Mouse (Mus musculus): Measurements from ENCODE around the gene Cd3e.

DNA sequence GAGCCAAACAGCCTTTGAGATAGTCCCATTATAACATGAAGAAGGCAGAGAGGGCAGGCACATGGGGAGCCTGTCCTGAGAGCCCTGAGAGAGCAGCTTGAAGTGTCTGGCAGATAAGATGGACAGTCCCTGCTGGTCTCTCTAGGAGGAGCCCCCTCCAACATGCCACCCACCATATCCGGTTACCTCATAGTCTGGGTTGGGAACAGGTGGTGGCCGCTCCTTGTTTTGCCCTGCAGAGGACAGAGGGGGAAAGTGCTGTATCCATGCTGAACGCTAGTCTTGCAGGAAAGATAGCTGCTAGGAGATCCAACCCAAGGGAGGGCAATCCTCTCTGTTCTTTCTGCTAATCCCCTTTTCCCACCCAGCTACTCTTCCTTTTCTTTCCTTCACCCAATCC lies 9.2 kb downstream of the Cd3e start:
- TF ChIP-seq E2F4 (IDR thresholded peaks at IDR 0.05; ENCODE audit: borderline replicate concordance, low read depth, low read length), result no peak
- no peak for TF ChIP-seq POLR2A (IDR thresholded peaks at IDR 0.05; ENCODE audit: control insufficient read depth in 1 of 2, insufficient read depth in 1 of 2, low read depth in 1 of 2, low read length in 2 of 2, poor library complexity in 1 of 2)
- no peak for TF ChIP-seq POLR2AphosphoS2 (IDR thresholded peaks at IDR 0.05; ENCODE audit: low read length)
- TF ChIP-seq CTCF (IDR thresholded peaks at IDR 0.05 in 2 of 3, conservative IDR thresholded peaks at IDR 0.05 in 1 of 3; ENCODE audit: control insufficient read depth in 1 of 3, insufficient read depth in 1 of 3, low read depth in 2 of 3, low read length in 3 of 3, poor library complexity in 1 of 3, severe bottlenecking in 1 of 3), result no peak
- TF ChIP-seq MXI1 (IDR thresholded peaks at IDR 0.05; ENCODE audit: low read depth, low read length), result no peak
- no peak for TF ChIP-seq USF1 (IDR thresholded peaks at IDR 0.05; ENCODE audit: low read depth, low read length)
- TF ChIP-seq SMC3 (IDR thresholded peaks at IDR 0.05; ENCODE audit: low read depth, low read length), result no peak
- no peak for TF ChIP-seq MAX (IDR thresholded peaks at IDR 0.05; ENCODE audit: low read length)
- TF ChIP-seq RAD21 (IDR thresholded peaks at IDR 0.05; ENCODE audit: low read depth, low read length), result no peak
- TF ChIP-seq ZKSCAN1 (IDR thresholded peaks at IDR 0.05; ENCODE audit: low read depth, low read length), result no peak

All from MEL (cell line).